Mouse (Mus musculus): ENCODE measurements around the gene Serpinf1. TPM values are rescaled to one million over a fixed set of nuclear protein-coding genes. Genes with fewer than 3 reads are reported as not detected.

Serpinf1 gene
- polyA plus RNA-seq, 1 experiment from 2014 or later, result 265 TPM

GRCm38 (mm10) chr11:75421375-75422012 is 1.0 kb downstream of the Serpinf1 start:
- Histone ChIP-seq H3K9me3 (replicated peaks) (no peaks in the 10 kb centered on the region), H3K4me3 (replicated peaks) (peak overlapping the region; percentile 50), H3K4me1 (replicated peaks) (peaks cover 22% of the 10 kb centered on the region; the same call in 1 of the 2 replicates), H3K27me3 (peaks cover 13% of the 10 kb centered on the region), H3K27ac (replicated peaks) (no peak overlapping the region), H3K9ac (peak overlapping the region; percentile 39; the same call in 1 of the 2 replicates), H3K4me2 (peak overlapping the region; percentile 46), H3K36me3 (replicated peaks) (no peaks in the 10 kb centered on the region)
- ATAC-seq (ENCODE audit: insufficient read depth), result 0 out of 2 replicates have a peak, but pooled peaks have one; percentile 29
- 56% methylated on average over 6 of the region's 6 CpGs for WGBS (ENCODE audit: insufficient replicate concordance)

DNA sequence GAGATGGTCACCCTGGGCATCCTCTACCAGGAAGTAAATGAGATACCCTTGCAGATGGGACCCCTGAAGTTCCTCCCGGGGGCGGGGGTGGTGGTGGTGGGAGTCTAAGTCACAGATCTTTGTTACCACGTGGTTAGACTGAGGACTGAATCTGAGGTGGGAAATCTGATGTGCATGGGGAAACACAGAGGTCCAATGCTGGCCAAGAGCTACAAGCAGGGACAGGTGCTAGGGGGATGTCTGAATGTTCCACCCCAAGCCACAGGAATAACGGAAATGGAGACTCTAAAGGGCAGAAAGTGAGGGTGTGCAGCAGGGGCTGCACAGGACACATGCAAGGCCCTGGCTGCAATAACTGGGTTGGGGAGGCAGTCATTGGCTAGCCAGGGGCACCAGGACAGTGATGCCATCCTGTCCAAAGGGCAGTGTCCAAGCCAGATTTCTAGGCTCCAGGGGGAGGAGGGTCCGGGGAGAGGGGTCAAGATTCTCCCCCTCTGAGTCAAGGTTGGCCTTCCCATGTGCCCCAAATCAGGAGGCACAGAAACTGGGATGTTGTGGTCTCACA is 1.6 kb downstream of the Serpinf1 start:
- ATAC-seq (ENCODE audit: insufficient read depth), result no peak
- H3K4me3 ChIP-seq (replicated peaks), result peak overlapping the region; percentile 50; the same call in 1 of the 2 replicates
- WGBS (ENCODE audit: insufficient replicate concordance), result 48% methylated on average over 5 of the region's 5 CpGs
- peak overlapping the region; percentile 46 for H3K4me2 ChIP-seq
- no peaks in the 10 kb centered on the region for H3K36me3 ChIP-seq (replicated peaks)
- no peak overlapping the region for H3K9ac ChIP-seq
- no peaks in the 10 kb centered on the region for H3K9me3 ChIP-seq (replicated peaks)
- peaks cover 13% of the 10 kb centered on the region for H3K27me3 ChIP-seq
- peaks cover 22% of the 10 kb centered on the region; the same call in 1 of the 2 replicates for H3K4me1 ChIP-seq (replicated peaks)
- H3K27ac ChIP-seq (replicated peaks), result no peak overlapping the region

DNA sequence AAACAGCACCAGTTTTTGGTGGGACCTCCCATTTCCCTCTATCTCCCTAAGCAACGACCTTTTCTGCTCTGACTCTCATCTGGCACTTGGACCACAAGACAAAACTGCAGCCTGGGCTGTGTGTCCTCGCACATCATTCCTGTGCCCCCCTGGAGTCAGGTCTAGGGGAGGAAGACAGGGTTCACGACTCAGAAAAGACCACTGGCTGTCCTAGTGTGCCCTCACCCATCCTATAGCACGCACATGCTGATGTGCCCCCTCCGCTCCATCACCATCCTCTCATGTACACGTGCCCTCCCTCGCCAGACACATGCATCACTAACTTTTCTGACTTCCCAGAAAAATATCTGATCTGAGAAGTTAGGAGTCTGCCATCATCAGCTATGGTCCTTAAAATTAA is 2.5 kb downstream of the Serpinf1 start:
- 63% methylated on average over 7 of the region's 7 CpGs for WGBS (ENCODE audit: insufficient replicate concordance)
- ATAC-seq (ENCODE audit: insufficient read depth), result no peak
- no peak overlapping the region for H3K27ac ChIP-seq (replicated peaks)

GRCm38 (mm10) chr11:75415994-75416393 is 6.5 kb downstream of the Serpinf1 start:
- no peak for ATAC-seq (ENCODE audit: insufficient read depth)
- Histone ChIP-seq H3K27ac (replicated peaks) (no peak overlapping the region), H3K4me1 (replicated peaks) (peaks cover 3% of the 10 kb centered on the region; the same call in 1 of the 2 replicates), H3K4me3 (replicated peaks) (no peak overlapping the region), H3K4me2 (no peak overlapping the region), H3K27me3 (no peaks in the 10 kb centered on the region; the same call in 1 of the 2 replicates), H3K36me3 (replicated peaks) (peaks cover 12% of the 10 kb centered on the region; the same call in 1 of the 2 replicates), H3K9ac (no peak overlapping the region), H3K9me3 (replicated peaks) (no peaks in the 10 kb centered on the region)
- WGBS (ENCODE audit: insufficient replicate concordance), result 55% methylated on average over 13 of the region's 13 CpGs

More for the DNA sequence above, 2.5 kb downstream of the Serpinf1 start:
- Histone ChIP-seq H3K4me1 (replicated peaks) (peaks cover 20% of the 10 kb centered on the region; the same call in 1 of the 2 replicates), H3K9me3 (replicated peaks) (no peaks in the 10 kb centered on the region), H3K9ac (no peak overlapping the region), H3K4me3 (replicated peaks) (no peak overlapping the region), H3K4me2 (no peak overlapping the region), H3K36me3 (replicated peaks) (no peaks in the 10 kb centered on the region), H3K27me3 (peaks cover 13% of the 10 kb centered on the region)

DNA sequence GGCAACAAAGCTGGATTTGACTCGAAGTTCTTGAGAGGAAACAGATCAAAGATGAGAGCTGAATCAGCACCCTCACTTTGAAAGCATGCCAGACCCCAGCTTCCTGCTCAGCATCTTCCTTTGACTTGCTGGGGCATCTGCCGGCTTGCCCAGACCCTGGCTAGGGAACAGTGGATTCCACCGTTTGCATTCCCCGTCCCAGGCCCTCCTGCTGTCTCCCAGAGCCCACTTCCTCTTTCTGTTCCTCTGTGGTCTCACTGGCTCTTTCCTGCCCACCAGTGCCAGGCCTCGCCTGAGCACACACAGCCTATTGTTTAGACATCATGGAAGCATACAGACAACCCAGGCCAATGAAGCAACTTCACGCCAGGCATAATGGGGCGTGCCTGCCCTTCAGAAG is 7.4 kb downstream of the Serpinf1 start:
- Histone ChIP-seq H3K4me2 (no peak overlapping the region), H3K9me3 (replicated peaks) (no peaks in the 10 kb centered on the region), H3K4me3 (replicated peaks) (no peak overlapping the region), H3K36me3 (replicated peaks) (peaks cover 12% of the 10 kb centered on the region; the same call in 1 of the 2 replicates), H3K4me1 (replicated peaks) (no peaks in the 10 kb centered on the region; the same call in 1 of the 2 replicates), H3K9ac (no peak overlapping the region), H3K27me3 (no peaks in the 10 kb centered on the region), H3K27ac (replicated peaks) (no peak overlapping the region)
- ATAC-seq (ENCODE audit: insufficient read depth), result no peak
- WGBS (ENCODE audit: insufficient replicate concordance), result 16% methylated on average over 7 of the region's 7 CpGs

DNA sequence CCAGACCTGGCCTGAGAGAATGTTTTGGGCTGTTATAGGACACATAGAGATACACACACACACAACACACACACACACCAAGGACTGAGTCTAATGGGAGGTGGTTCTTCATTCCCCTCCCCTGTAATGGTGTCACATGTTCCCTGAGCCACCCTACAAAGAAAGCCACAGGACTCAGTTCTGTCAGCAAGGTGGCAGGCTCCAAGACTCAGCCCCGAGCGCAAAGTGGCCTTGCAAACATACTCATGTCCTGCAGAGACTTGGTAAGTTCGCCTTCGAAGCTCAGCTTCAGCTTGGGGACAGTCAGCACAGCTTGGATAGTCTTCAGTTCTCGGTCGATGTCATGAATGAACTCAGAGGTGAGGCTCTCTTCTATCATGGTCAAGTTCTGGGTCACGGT is 11.9 kb downstream of the Serpinf1 start:
- Histone ChIP-seq H3K9ac (no peak overlapping the region), H3K36me3 (replicated peaks) (peaks cover 12% of the 10 kb centered on the region; the same call in 1 of the 2 replicates), H3K4me2 (no peak overlapping the region), H3K9me3 (replicated peaks) (no peaks in the 10 kb centered on the region), H3K4me3 (replicated peaks) (no peak overlapping the region), H3K27ac (replicated peaks) (no peak overlapping the region), H3K4me1 (replicated peaks) (no peaks in the 10 kb centered on the region; the same call in 1 of the 2 replicates), H3K27me3 (no peaks in the 10 kb centered on the region)
- ATAC-seq (ENCODE audit: insufficient read depth), result no peak
- 74% methylated on average over 7 of the region's 7 CpGs for WGBS (ENCODE audit: insufficient replicate concordance)

DNA sequence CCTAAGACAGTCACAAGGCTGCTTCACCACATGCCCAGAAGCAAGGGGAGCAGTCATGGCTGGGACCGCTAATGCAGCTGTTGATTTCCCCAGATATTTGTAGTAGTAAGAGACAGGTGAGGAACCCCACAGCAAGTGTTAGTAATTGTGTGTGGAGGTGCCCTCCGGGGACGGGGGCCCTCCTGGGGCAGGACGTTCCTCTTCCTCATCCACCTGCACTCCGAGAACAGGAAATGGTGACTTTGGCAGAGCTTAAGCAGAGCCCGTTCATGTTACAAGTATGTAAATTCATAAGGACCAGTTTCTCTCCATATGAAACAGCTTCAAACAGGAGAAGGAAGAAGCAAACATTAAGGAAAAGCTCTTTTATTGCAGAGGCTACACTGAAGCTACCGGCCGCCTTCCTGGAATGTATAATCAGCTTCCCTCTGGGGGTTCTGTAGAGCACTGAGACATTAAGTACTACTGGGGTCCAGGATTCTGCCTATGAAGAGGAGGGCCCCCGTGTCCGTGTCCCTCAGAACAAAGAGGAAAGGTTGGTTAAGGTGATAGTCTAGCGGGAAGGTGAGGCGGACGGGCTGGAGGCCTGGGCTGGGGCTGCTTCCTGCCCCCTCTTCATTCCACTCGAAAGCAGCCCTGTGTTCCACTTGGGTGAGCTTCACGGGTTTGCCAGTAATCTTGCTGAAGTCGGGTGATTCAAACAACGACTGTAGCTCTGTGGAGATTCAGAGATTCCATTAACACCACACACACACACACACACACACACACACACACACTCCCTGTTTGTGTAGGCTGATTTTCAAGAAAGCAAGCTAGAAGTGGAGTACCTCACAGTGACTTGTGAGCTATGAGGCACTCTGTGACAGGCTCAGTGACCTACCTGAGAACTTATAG is 12.6 kb downstream of the Serpinf1 start:
- H3K36me3 ChIP-seq (replicated peaks), result peaks cover 12% of the 10 kb centered on the region; the same call in 1 of the 2 replicates
- H3K27me3 ChIP-seq, result no peaks in the 10 kb centered on the region
- no peak overlapping the region for H3K27ac ChIP-seq (replicated peaks)
- no peaks in the 10 kb centered on the region for H3K9me3 ChIP-seq (replicated peaks)
- H3K9ac ChIP-seq, result no peak overlapping the region
- ATAC-seq (ENCODE audit: insufficient read depth), result no peak
- no peak overlapping the region for H3K4me3 ChIP-seq (replicated peaks)
- 54% methylated on average over 17 of the region's 17 CpGs for WGBS (ENCODE audit: insufficient replicate concordance)
- no peak overlapping the region for H3K4me2 ChIP-seq
- H3K4me1 ChIP-seq (replicated peaks), result no peaks in the 10 kb centered on the region; the same call in 1 of the 2 replicates

DNA sequence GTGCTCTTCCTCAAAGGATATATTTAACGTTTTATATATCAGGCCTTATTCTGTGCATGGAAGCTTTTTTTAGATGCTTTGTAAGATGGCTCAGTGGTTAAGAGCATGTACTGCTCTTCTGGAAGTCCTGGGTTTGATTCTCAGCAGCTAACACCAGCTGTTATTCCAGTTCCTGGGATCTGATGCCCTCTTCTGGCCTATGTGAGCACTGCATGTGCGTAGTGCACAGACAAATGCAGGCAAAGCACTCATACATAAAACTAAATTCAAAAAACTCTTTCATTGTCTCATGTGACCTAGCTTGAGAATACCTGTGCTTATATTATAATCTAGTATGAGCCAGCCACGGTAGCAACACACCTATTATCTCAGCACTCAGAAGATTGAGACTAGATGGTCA is 15.6 kb downstream of the Serpinf1 start:
- WGBS (ENCODE audit: insufficient replicate concordance), result 31% methylated on average over 3 of the region's 3 CpGs
- H3K4me3 ChIP-seq (replicated peaks), result no peak overlapping the region
- H3K4me1 ChIP-seq (replicated peaks), result peaks cover 14% of the 10 kb centered on the region
- H3K4me2 ChIP-seq, result no peak overlapping the region
- no peak for ATAC-seq (ENCODE audit: insufficient read depth)
- no peaks in the 10 kb centered on the region for H3K9me3 ChIP-seq (replicated peaks)
- H3K36me3 ChIP-seq (replicated peaks), result 0 out of 2 replicates have a peak, but pooled peaks cover 4% of the 10 kb centered on the region
- no peak overlapping the region for H3K27ac ChIP-seq (replicated peaks)
- no peaks in the 10 kb centered on the region for H3K27me3 ChIP-seq
- no peak overlapping the region for H3K9ac ChIP-seq

GRCm38 (mm10) chr11:75406104-75406503 is 16.4 kb downstream of the Serpinf1 start:
- no peak overlapping the region for H3K27ac ChIP-seq (replicated peaks)
- H3K4me3 ChIP-seq (replicated peaks), result no peak overlapping the region
- H3K4me2 ChIP-seq, result no peak overlapping the region
- H3K9ac ChIP-seq, result no peak overlapping the region
- peaks cover 14% of the 10 kb centered on the region for H3K4me1 ChIP-seq (replicated peaks)
- ATAC-seq (ENCODE audit: insufficient read depth), result no peak
- 71% methylated on average over 4 of the region's 4 CpGs for WGBS (ENCODE audit: insufficient replicate concordance)
- 0 out of 2 replicates have a peak, but pooled peaks cover 2% of the 10 kb centered on the region for H3K36me3 ChIP-seq (replicated peaks)
- no peaks in the 10 kb centered on the region for H3K27me3 ChIP-seq
- H3K9me3 ChIP-seq (replicated peaks), result no peaks in the 10 kb centered on the region

GRCm38 (mm10) chr11:75404801-75405200 is 17.7 kb downstream of the Serpinf1 start:
- Histone ChIP-seq H3K4me1 (replicated peaks) (peaks cover 14% of the 10 kb centered on the region), H3K9me3 (replicated peaks) (no peaks in the 10 kb centered on the region), H3K4me3 (replicated peaks) (no peak overlapping the region), H3K36me3 (replicated peaks) (no peaks in the 10 kb centered on the region; the same call in 1 of the 2 replicates), H3K27me3 (no peaks in the 10 kb centered on the region), H3K27ac (replicated peaks) (no peak overlapping the region), H3K9ac (no peak overlapping the region), H3K4me2 (no peak overlapping the region)
- 76% methylated on average over 6 of the region's 6 CpGs for WGBS (ENCODE audit: insufficient replicate concordance)
- ATAC-seq (ENCODE audit: insufficient read depth), result no peak
